8 mouse cellular contexts compared by ENCODE assay signal in the genomic region with DNA sequence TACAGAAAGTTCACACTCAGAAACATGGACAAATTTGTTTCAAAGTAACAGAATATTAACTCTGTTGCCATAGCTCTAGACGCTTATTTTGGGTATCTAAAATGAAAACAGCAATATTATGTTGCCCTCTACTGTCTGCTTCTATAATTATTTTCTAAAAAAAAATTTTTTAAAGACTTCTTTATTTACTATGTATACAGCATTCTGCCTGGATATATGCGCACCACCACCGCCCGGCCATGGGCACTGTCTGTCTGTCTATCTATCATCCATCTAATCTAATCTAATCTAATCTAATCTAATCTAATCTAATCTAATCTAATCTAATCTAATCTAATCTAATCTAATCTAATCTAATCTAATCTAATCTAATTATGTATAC. TPM values are rescaled to one million over a fixed set of nuclear protein-coding genes. Genes with fewer than 3 reads are reported as not detected.
DNase-seq lines count a peak whose midpoint lies in the region; ATAC-seq lines count a peak whose summit lies in the region.

No protein-coding gene starts in this region.

- H3K4me2 ChIP-seq in liver, embryonic 11.5 days: peak overlapping the region; percentile 52
- peak overlapping the region; percentile 70; the same call in 1 of the 2 replicates for H3K4me2 ChIP-seq in embryonic facial prominence, embryonic 15.5 days (replicated peaks)
- no peak overlapping the region for H3K4me2 ChIP-seq in limb, embryonic 11.5 days (ENCODE audit: low read depth, severe bottlenecking)
- H3K4me2 ChIP-seq in neural tube, embryonic 15.5 days: peak overlapping the region; percentile 77

- H3K4me1 ChIP-seq in liver, embryonic 11.5 days (replicated peaks; ENCODE audit: control insufficient read depth, insufficient read depth, low read length): no peaks in the 10 kb centered on the region
- peaks cover 7% of the 10 kb centered on the region; the same call in 1 of the 2 replicates for H3K4me1 ChIP-seq in embryonic facial prominence, embryonic 15.5 days
- no peaks in the 10 kb centered on the region for H3K4me1 ChIP-seq in limb, embryonic 11.5 days (ENCODE audit: control insufficient read depth, insufficient read depth, low read length)
- peaks cover 9% of the 10 kb centered on the region for H3K4me1 ChIP-seq in neural tube, embryonic 15.5 days

- H3K9me3 ChIP-seq in liver, embryonic 11.5 days (ENCODE audit: control insufficient read depth, low read length): no peaks in the 10 kb centered on the region
- H3K9me3 ChIP-seq in embryonic facial prominence, embryonic 15.5 days (replicated peaks): no peaks in the 10 kb centered on the region
- H3K9me3 ChIP-seq in limb, embryonic 11.5 days (ENCODE audit: control insufficient read depth, low read length): no peaks in the 10 kb centered on the region
- no peaks in the 10 kb centered on the region for H3K9me3 ChIP-seq in neural tube, embryonic 15.5 days (replicated peaks)

- H3K9ac ChIP-seq in liver, embryonic 11.5 days (ENCODE audit: low read depth, low read length): no peak overlapping the region; the same call in 1 of the 2 replicates
- H3K9ac ChIP-seq in embryonic facial prominence, embryonic 15.5 days: no peak overlapping the region; the same call in 1 of the 2 replicates
- no peak overlapping the region; the same call in 1 of the 2 replicates for H3K9ac ChIP-seq in limb, embryonic 11.5 days (ENCODE audit: low read length)
- H3K9ac ChIP-seq in neural tube, embryonic 15.5 days (replicated peaks): peak overlapping the region; percentile 82; the same call in 1 of the 2 replicates

- DNase-seq in liver, embryonic 11.5 days (ENCODE audit: low spot score): no peak
- DNase-seq in liver: no peak
- DNase-seq in limb, embryonic 11.5 days (ENCODE audit: low spot score): no peak
- DNase-seq in layer of hippocampus, adult 11-12 months (ENCODE audit: low spot score): no peak
- no peak for DNase-seq in ovary, postnatal 36 days (ENCODE audit: low spot score)
- DNase-seq in ovary, adult 18-20 months (ENCODE audit: low spot score): no peak

- H3K27me3 ChIP-seq in liver, embryonic 11.5 days (replicated peaks; ENCODE audit: control insufficient read depth, insufficient read depth, low read length): no peaks in the 10 kb centered on the region
- no peaks in the 10 kb centered on the region for H3K27me3 ChIP-seq in embryonic facial prominence, embryonic 15.5 days
- no peaks in the 10 kb centered on the region for H3K27me3 ChIP-seq in limb, embryonic 11.5 days (ENCODE audit: control insufficient read depth, insufficient read depth, low read length)
- no peaks in the 10 kb centered on the region for H3K27me3 ChIP-seq in neural tube, embryonic 15.5 days (replicated peaks)

- H3K36me3 ChIP-seq in liver, embryonic 11.5 days (ENCODE audit: control insufficient read depth, insufficient read depth, low read length): no peaks in the 10 kb centered on the region
- H3K36me3 ChIP-seq in embryonic facial prominence, embryonic 15.5 days: peaks cover 11% of the 10 kb centered on the region; the same call in 1 of the 2 replicates
- no peaks in the 10 kb centered on the region for H3K36me3 ChIP-seq in limb, embryonic 11.5 days (ENCODE audit: control insufficient read depth, insufficient read depth, low read length)
- peaks cover 17% of the 10 kb centered on the region for H3K36me3 ChIP-seq in neural tube, embryonic 15.5 days

- H3K27ac ChIP-seq in liver, embryonic 11.5 days (ENCODE audit: low read depth, low read length): peak overlapping the region; percentile 83
- peak overlapping the region; percentile 98; the same call in 1 of the 2 replicates for H3K27ac ChIP-seq in embryonic facial prominence, embryonic 15.5 days (replicated peaks)
- H3K27ac ChIP-seq in limb, embryonic 11.5 days (replicated peaks; ENCODE audit: low read depth, low read length): peak overlapping the region; percentile 96
- peak overlapping the region; percentile 98 for H3K27ac ChIP-seq in neural tube, embryonic 15.5 days (replicated peaks)

- ATAC-seq in liver, embryonic 11.5 days (replicated peaks; ENCODE audit: low FRiP score): peak; percentile 40; the same call in 1 of the 2 replicates
- ATAC-seq in embryonic facial prominence, embryonic 15.5 days (ENCODE audit: insufficient number of reproducible peaks, low FRiP score, low TSS enrichment, low read depth): 0 out of 2 replicates have a peak, but pooled peaks have one; percentile 49
- ATAC-seq in limb, embryonic 11.5 days (ENCODE audit: insufficient number of reproducible peaks, low FRiP score, low TSS enrichment, low read depth): no peak
- ATAC-seq in neural tube, embryonic 15.5 days (ENCODE audit: low FRiP score): peak; percentile 69

- peak overlapping the region; percentile 45 for H3K4me3 ChIP-seq in liver, embryonic 11.5 days (ENCODE audit: low read depth, low read length)
- peak overlapping the region; percentile 60 for H3K4me3 ChIP-seq in embryonic facial prominence, embryonic 15.5 days (replicated peaks)
- H3K4me3 ChIP-seq in limb, embryonic 11.5 days (ENCODE audit: low read depth, low read length): peak overlapping the region; percentile 54
- peak overlapping the region; percentile 60 for H3K4me3 ChIP-seq in neural tube, embryonic 15.5 days (replicated peaks)

- WGBS in liver, embryonic 11.5 days: 31% methylated on average over 4 of the region's 4 CpGs
- 25% methylated on average over 4 of the region's 4 CpGs for WGBS in embryonic facial prominence, embryonic 15.5 days
- 69% methylated on average over 4 of the region's 4 CpGs for WGBS in limb, embryonic 11.5 days
- 61% methylated on average over 4 of the region's 4 CpGs for WGBS in neural tube, embryonic 15.5 days

RNA-seq across cellular contexts. Expression of gene Ttc32, which starts 0.3 kb away (rescaled TPM):
- 22.2 and 24.2 TPM in 2 replicates for polyA plus RNA-seq in liver, embryonic 11.5 days (2014; fragmentation: Nextera tagmentation; extraction: Ambion mirVana)
- polyA plus RNA-seq in embryonic facial prominence, embryonic 15.5 days (2015; fragmentation: Nextera tagmentation; extraction: Ambion mirVana): 14.4 and 14.5 TPM in 2 replicates
- polyA plus RNA-seq in limb, embryonic 11.5 days (2014; fragmentation: Nextera tagmentation; extraction: Ambion mirVana): 15.4 and 17.1 TPM in 2 replicates
- 8.9 and 13.0 TPM in 2 replicates for polyA plus RNA-seq in neural tube, embryonic 15.5 days (2015; fragmentation: Nextera tagmentation; extraction: Ambion mirVana)

RNA-seq across cellular contexts. Expression of gene Wdr35, which starts 55.8 kb away (rescaled TPM):
- 3.9 and 6.5 TPM in 2 replicates for polyA plus RNA-seq in liver, embryonic 11.5 days (2014; fragmentation: Nextera tagmentation; extraction: Ambion mirVana)
- polyA plus RNA-seq in embryonic facial prominence, embryonic 15.5 days (2015; fragmentation: Nextera tagmentation; extraction: Ambion mirVana): 20.1 and 22.4 TPM in 2 replicates
- polyA plus RNA-seq in limb, embryonic 11.5 days (2014; fragmentation: Nextera tagmentation; extraction: Ambion mirVana): 27.3 and 31.1 TPM in 2 replicates
- polyA plus RNA-seq in neural tube, embryonic 15.5 days (2015; fragmentation: Nextera tagmentation; extraction: Ambion mirVana): 19.5 and 20.6 TPM in 2 replicates
